Mouse (Mus musculus) spleen, postnatal 10 days (tissue): ENCODE results near the gene Tom1l1.

Experiments
- DNase-seq, 2 experiments: peaks; one replicate each; pipeline ENCODE4 v3.0.0; 2021 to 2022; ENCODE audit warnings: low spot score in 2 of 2

Tom1l1 gene

GRCm38 (mm10) chr11:90622500-90622899 lies 65.7 kb downstream of the Tom1l1 start:
- DNase-seq = no peak

- no peak for DNase-seq
Observed at GRCm38 (mm10) chr11:90622044-90622443, 66.1 kb downstream of the Tom1l1 start.

GRCm38 (mm10) chr11:90616431-90616830 lies 71.7 kb downstream of the Tom1l1 start:
- no peak for DNase-seq

GRCm38 (mm10) chr11:90614743-90615142 lies 73.4 kb downstream of the Tom1l1 start:
- DNase-seq = no peak

GRCm38 (mm10) chr11:90612118-90612517 lies 76.0 kb downstream of the Tom1l1 start:
- DNase-seq = no peak

- no peak for DNase-seq
Observed at GRCm38 (mm10) chr11:90603066-90603465, 85.1 kb downstream of the Tom1l1 start.

GRCm38 (mm10) chr11:90595826-90596225 lies 92.3 kb downstream of the Tom1l1 start:
- no peak for DNase-seq
